Comparison of ENCODE assay signal across 15 mouse cellular contexts in genomic region chrX:12771561-12771960, GRCm38 (mm10). TPM values are rescaled to one million over a fixed set of nuclear protein-coding genes. Genes with fewer than 3 reads are reported as not detected.
DNase-seq lines count a peak whose midpoint lies in the region; ATAC-seq and TF ChIP-seq lines count a peak whose summit lies in the region.
"Had no signal": no experiment of that assay in that cellular context is flagged by ENCODE, and none has a peak within 500 bp of the region (broad histone marks: within the 10 kb centered on the region; RNA-seq: fewer than 3 reads in every experiment).

No protein-coding gene starts in this region.

- no peak for TF ChIP-seq POLR2A in liver, adult 2 months (IDR thresholded peaks at IDR 0.05; ENCODE audit: extremely low read depth, insufficient read depth, low read length)

- no peak overlapping the region for H3K9ac ChIP-seq in liver, adult 2 months (ENCODE audit: low read depth, low read length)
- no peak overlapping the region for H3K9ac ChIP-seq in lung, embryonic 16.5 days (ENCODE audit: low read length)
- H3K9ac ChIP-seq: forebrain, embryonic 12.5 days; liver, embryonic 12.5 days had no signal

- peak overlapping the region; percentile 26; the same call in 1 of the 2 replicates for H3K27ac ChIP-seq in liver, adult 2 months (replicated peaks; ENCODE audit: insufficient read depth, low read depth, low read length)
- H3K27ac ChIP-seq in lung, embryonic 16.5 days (ENCODE audit: low read length), result peak overlapping the region; percentile 17; the same call in 1 of the 2 replicates
- no peak overlapping the region for H3K27ac ChIP-seq in limb, embryonic 10.5 days
- H3K27ac ChIP-seq: forebrain, embryonic 12.5 days; left cerebral cortex, adult 2 months; liver, embryonic 12.5 days had no signal

- WGBS in liver, adult 2 months, result 14% methylated on average over 2 of the region's 2 CpGs
- 28% methylated on average over 2 of the region's 2 CpGs for WGBS in lung, embryonic 16.5 days
- WGBS in limb, embryonic 10.5 days, result 87% methylated on average over 2 of the region's 2 CpGs

- DNase-seq in heart, adult 11 months, result peak; percentile 92
- DNase-seq in heart, postnatal 4 days, result no peak
- DNase-seq in liver, adult 2 months (ENCODE audit: extremely low read depth, low read depth, low spot score), result peak; percentile 51
- DNase-seq in liver, result no peak
- peak; percentile 18 for DNase-seq in skeletal muscle tissue, adult 2 months (ENCODE audit: low read depth, low spot score)
- no peak for DNase-seq in limb, embryonic 10.5 days (ENCODE audit: low spot score)
- DNase-seq: cerebellum, adult 8-10 months; gastrocnemius, postnatal 25 days; left cerebral cortex, postnatal 4 days; right cerebral cortex, postnatal 25 days; thymus, postnatal 14 days had no signal

- no peaks in the 10 kb centered on the region for H3K27me3 ChIP-seq in liver, adult 2 months (ENCODE audit: control insufficient read depth, insufficient read depth, low read length)
- no peaks in the 10 kb centered on the region for H3K27me3 ChIP-seq in lung, embryonic 16.5 days (ENCODE audit: control insufficient read depth, insufficient read depth, low read depth, low read length)
- peaks cover 12% of the 10 kb centered on the region; the same call in 1 of the 2 replicates for H3K27me3 ChIP-seq in limb, embryonic 10.5 days (ENCODE audit: low read depth, poor library complexity, severe bottlenecking)
- H3K27me3 ChIP-seq: forebrain, embryonic 12.5 days; liver, embryonic 12.5 days had no signal

- H3K36me3 ChIP-seq in liver, adult 2 months (ENCODE audit: control insufficient read depth, insufficient read depth, low read length), result no peaks in the 10 kb centered on the region
- H3K36me3 ChIP-seq in lung, embryonic 16.5 days (ENCODE audit: control insufficient read depth, insufficient read depth, low read length), result no peaks in the 10 kb centered on the region
- no peaks in the 10 kb centered on the region for H3K36me3 ChIP-seq in limb, embryonic 10.5 days
- H3K36me3 ChIP-seq: forebrain, embryonic 12.5 days; liver, embryonic 12.5 days had no signal

- H3K4me3 ChIP-seq in liver, adult 2 months (ENCODE audit: insufficient read depth, low read depth, low read length), result no peak overlapping the region
- H3K4me3 ChIP-seq in lung, embryonic 16.5 days (ENCODE audit: low read length), result no peak overlapping the region
- no peak overlapping the region for H3K4me3 ChIP-seq in limb, embryonic 10.5 days
- H3K4me3 ChIP-seq: forebrain, embryonic 12.5 days; left cerebral cortex, adult 2 months; liver, embryonic 12.5 days had no signal

- peak; percentile 43; the same call in 1 of the 2 replicates for ATAC-seq in lung, embryonic 16.5 days (ENCODE audit: low read depth)
- ATAC-seq: liver, embryonic 12.5 days had no signal

- peaks cover 3% of the 10 kb centered on the region for H3K4me1 ChIP-seq in liver, adult 2 months (ENCODE audit: control insufficient read depth, insufficient read depth, low read length)
- H3K4me1 ChIP-seq in lung, embryonic 16.5 days (replicated peaks; ENCODE audit: control insufficient read depth, insufficient read depth, low read length), result no peaks in the 10 kb centered on the region
- H3K4me1 ChIP-seq in limb, embryonic 10.5 days, result no peaks in the 10 kb centered on the region
- H3K4me1 ChIP-seq: forebrain, embryonic 12.5 days; liver, embryonic 12.5 days had no signal

- H3K79me2 ChIP-seq in liver, adult 2 months (ENCODE audit: control insufficient read depth, insufficient read depth, low read length), result no peaks in the 10 kb centered on the region

- H3K4me2 ChIP-seq in lung, embryonic 16.5 days (ENCODE audit: low read depth, low read length), result no peak overlapping the region
- H3K4me2 ChIP-seq: forebrain, embryonic 12.5 days; liver, embryonic 12.5 days had no signal

- TF ChIP-seq CTCF in liver, adult 2 months (IDR thresholded peaks at IDR 0.05; ENCODE audit: low read depth, low read length), result no peak

- no peaks in the 10 kb centered on the region for H3K9me3 ChIP-seq in lung, embryonic 16.5 days (ENCODE audit: control insufficient read depth, low read length)
- no peaks in the 10 kb centered on the region for H3K9me3 ChIP-seq in limb, embryonic 10.5 days (replicated peaks)
- H3K9me3 ChIP-seq: forebrain, embryonic 12.5 days; liver, embryonic 12.5 days had no signal

RNA-seq across cellular contexts. Expression of gene Med14, which starts 9.7 kb away (rescaled TPM):
- 10 to 100 TPM; 50.6 to 60.7 TPM for total RNA-seq in heart, postnatal 4 days (2021)
- total RNA-seq in liver, adult 2 months (2014; rRNA removed), result 7.7 and 8.6 TPM in 2 replicates
- polyA plus RNA-seq in liver, adult 2 months (2012; rRNA removed), result 4.2 and 4.4 TPM in 2 replicates
- 9.8 and 11.1 TPM in 2 replicates for polyA plus RNA-seq in lung, embryonic 16.5 days (2015; fragmentation: Nextera tagmentation; extraction: Ambion mirVana)
- polyA plus RNA-seq in limb, embryonic 10.5 days (2016; fragmentation: Nextera tagmentation; extraction: Ambion mirVana), result 12.3 and 14.9 TPM in 2 replicates

Comparison
In these comparisons a context has a peak if more than half of its experiments do, and no peak if none do; other contexts are left out.
1. DNase-seq: peak in heart, adult 11 months (single experiment), liver, adult 2 months (single experiment) and skeletal muscle tissue, adult 2 months (single experiment); none in heart, postnatal 4 days (single experiment), liver (single experiment) and limb, embryonic 10.5 days (single experiment).